Mouse (Mus musculus) MEL (cell line): ENCODE data around the gene Nup54. TPM values are rescaled to one million over a fixed set of nuclear protein-coding genes. Genes with fewer than 3 reads are reported as not detected.

Source experiments
- DNase-seq: peaks from one replicate; pipeline ENCODE4 v3.0.0; 2011; ENCODE audit warnings: low read depth, low spot score
- H3K27ac ChIP-seq: 2 replicates; pipeline ENCODE4 v1.5.1; 2012; ENCODE audit warnings: low read depth, mild to moderate bottlenecking, control low read depth, low read length, moderate library complexity; ENCODE audit not compliant: control insufficient read depth
- H3K27me3 ChIP-seq, 2 experiments: fragments of 150-350 bp in 1 of 2; sonication (generic) in 1 of 2; 2 replicates each; pipeline ENCODE4 v1.6.1; 2012; ENCODE audit warnings: low read length in 2 of 2, mild to moderate bottlenecking in 2 of 2, improper control_type of control experiment in 1 of 2, moderate library complexity in 1 of 2; ENCODE audit not compliant: insufficient read depth in 2 of 2, control insufficient read depth in 1 of 2
- H3K36me3 ChIP-seq, 2 experiments: 2 replicates each; pipeline ENCODE4 v1.6.1; 2012 to 2014; ENCODE audit warnings: low read length in 2 of 2, improper control_type of control experiment in 1 of 2, inconsistent platforms in 1 of 2, mild to moderate bottlenecking in 1 of 2; ENCODE audit not compliant: insufficient read depth in 2 of 2, control insufficient read depth in 1 of 2
- H3K4me1 ChIP-seq, 2 experiments: fragments of 150-350 bp in 1 of 2; sonication (generic) in 1 of 2; 2 replicates each; pipeline ENCODE4 v1.6.1; 2012; ENCODE audit warnings: low read length in 2 of 2, improper control_type of control experiment in 1 of 2, mild to moderate bottlenecking in 1 of 2; ENCODE audit not compliant: insufficient read depth in 2 of 2, control insufficient read depth in 1 of 2
- H3K4me3 ChIP-seq, 2 experiments: fragments of 150-350 bp in 1 of 2; sonication (generic) in 1 of 2; 2 replicates each; pipeline ENCODE4 v1.5.1; 2012; ENCODE audit warnings: low read depth in 2 of 2, low read length in 2 of 2, mild to moderate bottlenecking in 2 of 2, moderate library complexity in 2 of 2, control low read depth in 1 of 2, improper control_type of control experiment in 1 of 2; ENCODE audit not compliant: control insufficient read depth in 1 of 2, insufficient read depth in 1 of 2
- H3K79me2 ChIP-seq: 2 replicates; pipeline ENCODE4 v1.6.1; 2012; ENCODE audit warnings: mild to moderate bottlenecking, low read length, moderate library complexity; ENCODE audit not compliant: control insufficient read depth, poor library complexity, insufficient read depth
- H3K9ac ChIP-seq: 2 replicates; pipeline ENCODE4 v1.6.1; 2012; ENCODE audit warnings: low read depth, mild to moderate bottlenecking, control low read depth, low read length, moderate library complexity; ENCODE audit not compliant: control insufficient read depth, poor library complexity, severe bottlenecking
- H3K9me3 ChIP-seq: fragments of 150-350 bp; sonication (generic); replicated peaks from 2 replicates; pipeline ENCODE4 v1.6.1; 2012; ENCODE audit warnings: mild to moderate bottlenecking, low read length, improper control_type of control experiment, moderate library complexity; ENCODE audit not compliant: insufficient read depth
- CHD1 ChIP-seq: IDR thresholded peaks from 2 replicates; pipeline ENCODE4 v1.6.1; 2012; ENCODE audit warnings: low read depth, mild to moderate bottlenecking, inconsistent platforms, low read length, improper control_type of control experiment
- E2F4 ChIP-seq: IDR thresholded peaks from 2 replicates; pipeline ENCODE4 v1.6.1; 2011; ENCODE audit warnings: low read depth, low read length, improper control_type of control experiment, borderline replicate concordance
- EP300 ChIP-seq, 2 experiments: IDR thresholded peaks; 2 replicates each; pipeline ENCODE4 v1.6.1; 2011; ENCODE audit warnings: improper control_type of control experiment in 2 of 2, low read length in 2 of 2, low read depth in 1 of 2, mild to moderate bottlenecking in 1 of 2
- ETS1 ChIP-seq: IDR thresholded peaks from 2 replicates; pipeline ENCODE4 v1.6.1; 2012; ENCODE audit warnings: low read depth, mild to moderate bottlenecking, inconsistent platforms, low read length, improper control_type of control experiment, moderate library complexity
- GABPA ChIP-seq: IDR thresholded peaks from 2 replicates; pipeline ENCODE4 v1.6.1; 2012; ENCODE audit warnings: low read depth, mild to moderate bottlenecking, inconsistent platforms, low read length, improper control_type of control experiment, moderate library complexity
- HCFC1 ChIP-seq: IDR thresholded peaks from 2 replicates; pipeline ENCODE4 v1.6.1; 2012; ENCODE audit warnings: low read depth, mild to moderate bottlenecking, inconsistent platforms, low read length, improper control_type of control experiment, moderate library complexity
- JUND ChIP-seq: IDR thresholded peaks from 2 replicates; pipeline ENCODE4 v1.6.1; 2011; ENCODE audit warnings: low read depth, mild to moderate bottlenecking, improper control_type of control experiment, low read length
- KAT2A ChIP-seq: conservative IDR thresholded peaks from 2 replicates; pipeline ENCODE4 v1.6.1; 2012; ENCODE audit warnings: low read depth, low read length, improper control_type of control experiment, inconsistent platforms
- MAFK ChIP-seq: IDR thresholded peaks from 2 replicates; pipeline ENCODE4 v1.6.1; 2011; ENCODE audit warnings: low read depth, mild to moderate bottlenecking, low read length, improper control_type of control experiment, borderline replicate concordance
- MAX ChIP-seq: IDR thresholded peaks from 2 replicates; pipeline ENCODE4 v1.6.1; 2011; ENCODE audit warnings: low read length, improper control_type of control experiment
- MAZ ChIP-seq: IDR thresholded peaks from 2 replicates; pipeline ENCODE4 v1.6.1; 2012; ENCODE audit warnings: low read depth, mild to moderate bottlenecking, inconsistent platforms, low read length, improper control_type of control experiment
- MEF2A ChIP-seq: IDR thresholded peaks from 2 replicates; pipeline ENCODE4 v1.6.1; 2014; ENCODE audit warnings: low read depth, mild to moderate bottlenecking, inconsistent platforms, low read length, improper control_type of control experiment; ENCODE audit not compliant: poor library complexity, insufficient replicate concordance, severe bottlenecking; ENCODE audit errors: extremely low read depth
- MYB ChIP-seq: IDR thresholded peaks from 2 replicates; pipeline ENCODE4 v1.6.1; 2011; ENCODE audit warnings: mild to moderate bottlenecking, low read depth, low read length, improper control_type of control experiment
- NELFE ChIP-seq: IDR thresholded peaks from 2 replicates; pipeline ENCODE4 v1.6.1; 2011; ENCODE audit warnings: low read depth, low read length, improper control_type of control experiment
- POLR2A ChIP-seq, 2 experiments: IDR thresholded peaks; 2 replicates each; pipeline ENCODE4 v1.6.1; 2011 to 2012; ENCODE audit warnings: low read length in 2 of 2, mild to moderate bottlenecking in 2 of 2, control low read depth in 1 of 2, improper control_type of control experiment in 1 of 2, low read depth in 1 of 2, moderate library complexity in 1 of 2; ENCODE audit not compliant: control insufficient read depth in 1 of 2, insufficient read depth in 1 of 2, poor library complexity in 1 of 2
- POLR2AphosphoS2 ChIP-seq: IDR thresholded peaks from 2 replicates; pipeline ENCODE4 v1.6.1; 2011; ENCODE audit warnings: low read length, improper control_type of control experiment
- POLR2AphosphoS5 ChIP-seq: IDR thresholded peaks from 2 replicates; pipeline ENCODE4 v1.6.1; 2012; ENCODE audit warnings: low read depth, borderline replicate concordance, mild to moderate bottlenecking, inconsistent platforms, low read length, moderate library complexity, mixed read lengths
- RAD21 ChIP-seq: IDR thresholded peaks from 2 replicates; pipeline ENCODE4 v1.6.1; 2011; ENCODE audit warnings: mild to moderate bottlenecking, low read depth, low read length, improper control_type of control experiment
- RCOR1 ChIP-seq: IDR thresholded peaks from 2 replicates; pipeline ENCODE4 v1.6.1; 2012; ENCODE audit warnings: low read depth, mild to moderate bottlenecking, inconsistent platforms, low read length, improper control_type of control experiment
- SIN3A ChIP-seq: IDR thresholded peaks from 2 replicates; pipeline ENCODE4 v1.6.1; 2012; ENCODE audit warnings: low read length, improper control_type of control experiment, inconsistent platforms
- SMC3 ChIP-seq: IDR thresholded peaks from 2 replicates; pipeline ENCODE4 v1.6.1; 2011; ENCODE audit warnings: low read depth, low read length, improper control_type of control experiment
- TAL1 ChIP-seq: IDR thresholded peaks from 2 replicates; pipeline ENCODE4 v1.6.1; 2012; ENCODE audit warnings: mild to moderate bottlenecking, inconsistent platforms, low read length, moderate library complexity, mixed read lengths
- UBTF ChIP-seq: IDR thresholded peaks from 2 replicates; pipeline ENCODE4 v1.6.1; 2012; ENCODE audit warnings: low read depth, mild to moderate bottlenecking, inconsistent platforms, low read length, improper control_type of control experiment, moderate library complexity, borderline replicate concordance; ENCODE audit not compliant: insufficient read depth
- USF1 ChIP-seq: IDR thresholded peaks from 2 replicates; pipeline ENCODE4 v1.6.1; 2014; ENCODE audit warnings: low read depth, mild to moderate bottlenecking, inconsistent platforms, low read length, improper control_type of control experiment, moderate library complexity
- USF2 ChIP-seq, 2 experiments: IDR thresholded peaks; 2 replicates each; pipeline ENCODE4 v1.6.1; 2011 to 2012; ENCODE audit warnings: improper control_type of control experiment in 2 of 2, low read length in 2 of 2, borderline replicate concordance in 1 of 2, inconsistent platforms in 1 of 2, low read depth in 1 of 2, mild to moderate bottlenecking in 1 of 2; ENCODE audit not compliant: insufficient read depth in 1 of 2
- ZC3H11A ChIP-seq: IDR thresholded peaks from 2 replicates; pipeline ENCODE4 v1.6.1; 2012; ENCODE audit warnings: low read depth, mild to moderate bottlenecking, inconsistent platforms, low read length, improper control_type of control experiment
- ZKSCAN1 ChIP-seq: IDR thresholded peaks from 2 replicates; pipeline ENCODE4 v1.6.1; 2012; ENCODE audit warnings: low read depth, mild to moderate bottlenecking, inconsistent platforms, low read length, improper control_type of control experiment, moderate library complexity
- ZMIZ1 ChIP-seq: IDR thresholded peaks from 2 replicates; pipeline ENCODE4 v1.6.1; 2012; ENCODE audit warnings: low read depth, mild to moderate bottlenecking, inconsistent platforms, low read length, improper control_type of control experiment, moderate library complexity
- polyA plus RNA-seq, 2 experiments: library from polyadenylated mRNA; stranded (reverse) in 1 of 2; unstranded in 1 of 2; fragments of >175 nt in 1 of 2; fragments of >200 nt in 1 of 2; gene quantifications; 2 replicates each; pipeline versions ENCODE4 v1.2.1 to v1.2.4; 2012; ENCODE audit warnings: low replicate concordance in 2 of 2, low read depth in 1 of 2; ENCODE audit not compliant: insufficient read length in 2 of 2, insufficient read depth in 1 of 2, missing spikeins in 1 of 2
- total RNA-seq: library from RNA; depleted of rRNA; stranded (reverse); fragments of 300-350 nt; gene quantifications from 2 replicates; pipeline ENCODE4 v1.2.3, GENCODE M21; 2012

Gene Nup54
- total and polyA plus RNA-seq, 3 experiments = 67.5 to 106 TPM; not detected in 1

DNA sequence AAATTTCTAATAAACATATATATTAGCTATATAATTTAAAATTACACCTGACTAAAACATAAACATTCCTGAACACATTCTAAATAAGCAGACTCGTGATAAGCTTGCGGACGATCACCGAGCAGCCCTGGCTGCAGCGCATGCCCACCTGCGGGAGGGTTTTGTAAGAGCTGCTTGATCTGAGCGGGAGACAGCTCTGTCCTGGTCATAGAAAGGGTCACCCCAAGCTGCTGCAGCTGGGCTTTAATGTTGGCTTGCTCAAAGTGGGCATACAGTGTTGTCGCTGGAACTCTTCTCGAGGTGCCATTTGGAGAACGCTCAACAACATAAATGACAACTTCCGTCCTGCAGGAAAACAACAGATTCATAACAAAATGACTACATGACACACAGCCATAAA, 10.9 kb downstream of the Nup54 start:
- H3K36me3 ChIP-seq = peaks cover 0 to 52% of the 10 kb centered on the region in 2 experiments; a peak in 2 of 4 replicates

DNA sequence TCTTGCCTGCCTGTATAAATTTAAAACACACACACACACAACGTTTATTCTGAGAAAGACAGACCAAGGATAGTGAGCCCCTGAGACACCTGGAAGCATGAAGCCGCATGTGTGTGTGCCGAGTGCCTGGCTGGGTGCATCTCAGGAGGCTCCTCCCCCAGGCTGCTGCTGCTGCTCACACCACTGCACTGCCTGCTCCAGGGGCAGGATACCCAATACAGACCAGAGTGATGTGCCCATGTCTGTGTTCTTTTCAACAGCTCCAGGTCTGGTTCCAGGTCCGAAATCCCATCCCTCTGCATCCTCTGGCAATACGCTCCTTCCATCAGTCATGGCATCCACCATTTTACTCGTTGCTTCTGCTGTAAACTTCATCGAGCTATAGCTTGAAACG, 21.0 kb downstream of the Nup54 start:
- no peak for TF ChIP-seq ETS1
- no peak for TF ChIP-seq MYB
- no peak for TF ChIP-seq SIN3A
- TF ChIP-seq UBTF = no peak
- no peak for TF ChIP-seq NELFE
- TF ChIP-seq MEF2A = no peak
- no peak for TF ChIP-seq ZKSCAN1
- TF ChIP-seq GABPA = no peak
- no peak for TF ChIP-seq TAL1
- TF ChIP-seq MAZ = no peak
- no peak for TF ChIP-seq EP300 (IDR thresholded peaks at IDR 0.05; ENCODE audit: low read depth in 1 of 2, low read length in 2 of 2)
- no peak for TF ChIP-seq MAX
- no peak for TF ChIP-seq JUND
- no peak for TF ChIP-seq CHD1
- no peak for TF ChIP-seq ZMIZ1
- TF ChIP-seq POLR2AphosphoS2 = no peak
- TF ChIP-seq USF1 = no peak
- no peak for TF ChIP-seq POLR2AphosphoS5
- no peak for TF ChIP-seq HCFC1
- no peak for TF ChIP-seq POLR2A (IDR thresholded peaks at IDR 0.05; ENCODE audit: control insufficient read depth in 1 of 2, insufficient read depth in 1 of 2, low read depth in 1 of 2, low read length in 2 of 2, poor library complexity in 1 of 2)
- H3K36me3 ChIP-seq = peaks cover 0 to 21% of the 10 kb centered on the region in 2 experiments; a peak in 2 of 4 replicates
- no peak overlapping the region for H3K4me3 ChIP-seq
- H3K9ac ChIP-seq = no peak overlapping the region
- H3K79me2 ChIP-seq = no peaks in the 10 kb centered on the region
- no peak overlapping the region for H3K27ac ChIP-seq
- DNase-seq = no peak
- H3K9me3 ChIP-seq = no peaks in the 10 kb centered on the region
- no peaks in the 10 kb centered on the region for H3K27me3 ChIP-seq
- H3K4me1 ChIP-seq = no peaks in the 10 kb centered on the region

More for the DNA sequence above, 10.9 kb downstream of the Nup54 start:
- Histone ChIP-seq H3K9ac (no peak overlapping the region), H3K9me3 (no peaks in the 10 kb centered on the region), H3K27me3 (no peaks in the 10 kb centered on the region), H3K4me3 (no peak overlapping the region), H3K79me2 (peaks cover 2% of the 10 kb centered on the region; the same call in 1 of the 2 replicates), H3K4me1 (no peaks in the 10 kb centered on the region), H3K27ac (no peak overlapping the region)
- no peak for DNase-seq
- no peak for TF ChIP-seq POLR2AphosphoS2
- TF ChIP-seq MYB = no peak
- TF ChIP-seq ZC3H11A = no peak
- no peak for TF ChIP-seq RAD21
- no peak for TF ChIP-seq E2F4
- no peak for TF ChIP-seq TAL1
- TF ChIP-seq EP300 (IDR thresholded peaks at IDR 0.05; ENCODE audit: low read depth in 1 of 2, low read length in 2 of 2) = no peak
- no peak for TF ChIP-seq KAT2A
- TF ChIP-seq SMC3 = no peak
- no peak for TF ChIP-seq USF2 (IDR thresholded peaks at IDR 0.05; ENCODE audit: borderline replicate concordance in 1 of 2, insufficient read depth in 1 of 2, low read depth in 1 of 2, low read length in 2 of 2)
- no peak for TF ChIP-seq RCOR1
- TF ChIP-seq MAFK = no peak
